Mouse (Mus musculus): ENCODE results near the gene Trpv5. TPM values are rescaled to one million over a fixed set of nuclear protein-coding genes. Genes with fewer than 3 reads are reported as not detected.
A peak's percentile ranks its signal among the peaks of the same experiment; 100 is the strongest.

Gene Trpv5
- polyA plus RNA-seq, 1 experiment from 2014 or later = 0.23 TPM

GRCm38 (mm10) chr6:41604401-41605050 is 76.0 kb downstream of the Trpv5 start:
- Histone ChIP-seq H3K27ac (ENCODE audit: low read depth, low read length) (no peak overlapping the region), H3K9me3 (ENCODE audit: control insufficient read depth) (no peaks in the 10 kb centered on the region), H3K36me3 (ENCODE audit: control insufficient read depth, insufficient read depth) (no peaks in the 10 kb centered on the region), H3K27me3 (replicated peaks; ENCODE audit: control insufficient read depth, insufficient read depth, low read length) (no peaks in the 10 kb centered on the region), H3K4me3 (ENCODE audit: low read depth, low read length) (peak overlapping the region; percentile 70), H3K9ac (ENCODE audit: low read depth, low read length) (peak overlapping the region; percentile 63; the same call in 1 of the 2 replicates), H3K4me1 (replicated peaks; ENCODE audit: control insufficient read depth, insufficient read depth, low read length) (no peaks in the 10 kb centered on the region), H3K4me2 (replicated peaks; ENCODE audit: low read depth) (peak overlapping the region; percentile 94)
- WGBS = under 1% methylated on average over 23 of the region's 23 CpGs
- TF ChIP-seq CTCF (IDR thresholded peaks at IDR 0.05; ENCODE audit: low read depth) = peak; percentile 81
- ATAC-seq = peak; percentile 65

Other genes starting within 250 kb of the Trpv5 start
- 7.2 and 9.4 TPM in 2 replicates for gene Gm10334, start 234.6 kb downstream of the Trpv5 start, polyA plus RNA-seq (2015; fragmentation: Nextera tagmentation; extraction: Ambion mirVana)
- gene Prss1, start 221.8 kb downstream of the Trpv5 start, polyA plus RNA-seq (2015; fragmentation: Nextera tagmentation; extraction: Ambion mirVana) = 13.5 and 13.7 TPM in 2 replicates
- gene Prss2, start 159.0 kb downstream of the Trpv5 start, polyA plus RNA-seq (2015; fragmentation: Nextera tagmentation; extraction: Ambion mirVana) = 10.5 and 17.9 TPM in 2 replicates
- 2.7 and 2.8 TPM in 2 replicates for gene Ephb6, start 75.3 kb downstream of the Trpv5 start, polyA plus RNA-seq (2015; fragmentation: Nextera tagmentation; extraction: Ambion mirVana)
- 0.72 and 1.5 TPM in 2 replicates for gene Trpv6, start 44.4 kb downstream of the Trpv5 start, polyA plus RNA-seq (2015; fragmentation: Nextera tagmentation; extraction: Ambion mirVana)
- gene Llcfc1, start 3.7 kb upstream of the Trpv5 start, polyA plus RNA-seq (2015; fragmentation: Nextera tagmentation; extraction: Ambion mirVana) = 3.5 and 5.4 TPM in 2 replicates
- gene Kel, start 23.6 kb upstream of the Trpv5 start, polyA plus RNA-seq (2015; fragmentation: Nextera tagmentation; extraction: Ambion mirVana) = 0.10 and 0.59 TPM in 2 replicates
- gene Olfr459, start 94.4 kb upstream of the Trpv5 start, polyA plus RNA-seq (2015; fragmentation: Nextera tagmentation; extraction: Ambion mirVana) = 0.03 and 0.05 TPM in 2 replicates
- not detected in 2 replicates for gene Pip, start 166.8 kb upstream of the Trpv5 start, polyA plus RNA-seq (2015; fragmentation: Nextera tagmentation; extraction: Ambion mirVana)
- not detected in 2 replicates for gene Sval2, start 172.2 kb upstream of the Trpv5 start, polyA plus RNA-seq (2015; fragmentation: Nextera tagmentation; extraction: Ambion mirVana)

Data from intestine, postnatal 0 days (tissue).